Mouse (Mus musculus) hindbrain, embryonic 16.5 days (tissue): ENCODE results near the gene Stag3. TPM values are rescaled to one million over a fixed set of nuclear protein-coding genes. Genes with fewer than 3 reads are reported as not detected.

ENCODE experiments used
- ATAC-seq: fragments of 200-750 bp; cut with Nextera tagmentation; 2 replicates; pipeline ENCODE4 v1.8.0; 2017; ENCODE audit warnings: moderate TSS enrichment, moderate library complexity
- H3K27ac ChIP-seq: fragments of 300-500 bp; sonication (generic); 2 replicates; pipeline ENCODE4 v1.5.1; 2014; ENCODE audit warnings: low read depth, mild to moderate bottlenecking, control low read depth, low read length, moderate library complexity
- H3K27me3 ChIP-seq: fragments of 300-500 bp; sonication (generic); replicated peaks from 2 replicates; pipeline ENCODE4 v1.6.1; 2014; ENCODE audit warnings: low read length; ENCODE audit not compliant: control insufficient read depth, insufficient read depth
- H3K36me3 ChIP-seq: fragments of 300-500 bp; sonication (generic); 2 replicates; pipeline ENCODE4 v1.6.1; 2014; ENCODE audit warnings: mild to moderate bottlenecking, low read length, moderate library complexity, mixed read lengths; ENCODE audit not compliant: control insufficient read depth, insufficient read depth
- H3K4me1 ChIP-seq: fragments of 300-500 bp; sonication (generic); 2 replicates; pipeline ENCODE4 v1.6.1; 2014; ENCODE audit warnings: low read depth, low read length; ENCODE audit not compliant: control insufficient read depth, insufficient read depth
- H3K4me2 ChIP-seq: fragments of 300-500 bp; sonication (generic); 2 replicates; pipeline ENCODE4 v1.6.1; 2014; ENCODE audit warnings: mild to moderate bottlenecking, low read length, control low read depth, moderate library complexity
- H3K4me3 ChIP-seq: fragments of 300-500 bp; sonication (generic); 2 replicates; pipeline ENCODE4 v1.5.1; 2014; ENCODE audit warnings: mild to moderate bottlenecking, low read length, control low read depth, moderate library complexity
- H3K9ac ChIP-seq: fragments of 300-500 bp; sonication (generic); 2 replicates; pipeline ENCODE4 v1.6.1; 2014; ENCODE audit warnings: low read depth, mild to moderate bottlenecking, control low read depth, low read length, moderate library complexity
- H3K9me3 ChIP-seq: fragments of 300-500 bp; sonication (generic); 2 replicates; pipeline ENCODE4 v1.6.1; 2014; ENCODE audit warnings: mild to moderate bottlenecking, low read length, moderate library complexity; ENCODE audit not compliant: control insufficient read depth
- WGBS: fragments of 180-500 bp; shearing (Covaris S2); extraction: QIAGEN DNeasy Blood & Tissue Kit; methylation state at CpG from one replicate; pipeline ENCODE4 v1.1.7; 2014; 5-methylcytosine and 5-hydroxymethylcytosine counted together
- polyA plus RNA-seq: library from polyadenylated mRNA; unstranded; fragments of >200 nt; fragmentation: Nextera tagmentation; extraction: Ambion mirVana; gene quantifications from 2 replicates; pipeline ENCODE4 v1.2.1, GENCODE M21; 2015

Stag3 gene
- polyA plus RNA-seq, 1 experiment from 2014 or later = 10.3 TPM

GRCm38 (mm10) chr5:138299613-138300012 is 19.6 kb downstream of the Stag3 start:
- Histone ChIP-seq H3K27ac (no peak overlapping the region), H3K9me3 (no peaks in the 10 kb centered on the region), H3K36me3 (peaks cover 2% of the 10 kb centered on the region; the same call in 1 of the 2 replicates), H3K4me2 (no peak overlapping the region), H3K4me3 (no peak overlapping the region), H3K4me1 (no peaks in the 10 kb centered on the region), H3K9ac (no peak overlapping the region), H3K27me3 (no peaks in the 10 kb centered on the region)
- 90% methylated on average over 2 of the region's 2 CpGs for WGBS
- no peak for ATAC-seq

GRCm38 (mm10) chr5:138312795-138313194 is 32.8 kb downstream of the Stag3 start:
- H3K4me1 ChIP-seq = no peaks in the 10 kb centered on the region
- no peak overlapping the region for H3K4me3 ChIP-seq
- no peaks in the 10 kb centered on the region for H3K9me3 ChIP-seq
- no peak overlapping the region for H3K27ac ChIP-seq
- H3K36me3 ChIP-seq = peaks cover 3% of the 10 kb centered on the region; the same call in 1 of the 2 replicates
- WGBS = 88% methylated on average over 3 of the region's 3 CpGs
- H3K27me3 ChIP-seq = no peaks in the 10 kb centered on the region
- no peak overlapping the region for H3K4me2 ChIP-seq
- ATAC-seq = no peak
- H3K9ac ChIP-seq = no peak overlapping the region

GRCm38 (mm10) chr5:138341661-138342060 is 61.6 kb downstream of the Stag3 start, which contains the start of gene Pvrig:
TSS of gene Pvrig (plus strand) at chr5:138341961.
- Histone ChIP-seq H3K9me3 (no peaks in the 10 kb centered on the region), H3K27me3 (no peaks in the 10 kb centered on the region), H3K4me3 (no peak within 1 kb of the TSS), H3K4me1 (no peaks in the 10 kb centered on the region), H3K4me2 (no peak within 1 kb of the TSS), H3K9ac (no peak within 1 kb of the TSS), H3K27ac (no peak within 1 kb of the TSS), H3K36me3 (no peaks in the 10 kb centered on the region)
- no peak for ATAC-seq
- WGBS = 80% methylated on average over 2 of the region's 2 CpGs

- H3K27ac ChIP-seq = no peak overlapping the region
- H3K36me3 ChIP-seq = no peaks in the 10 kb centered on the region
- ATAC-seq = no peak
- no peaks in the 10 kb centered on the region for H3K9me3 ChIP-seq
- no peaks in the 10 kb centered on the region for H3K4me1 ChIP-seq
- no peak overlapping the region for H3K4me3 ChIP-seq
- H3K27me3 ChIP-seq = no peaks in the 10 kb centered on the region
- no peak overlapping the region for H3K9ac ChIP-seq
- 87% methylated on average over 3 of the region's 3 CpGs for WGBS
- H3K4me2 ChIP-seq = no peak overlapping the region
Observed at GRCm38 (mm10) chr5:138343216-138343615, 63.2 kb downstream of the Stag3 start.

Other genes starting within 250 kb of the Stag3 start
- not detected in 2 replicates for gene Smok3c, start 227.0 kb upstream of the Stag3 start, polyA plus RNA-seq
- 15.9 and 20.5 TPM in 2 replicates for gene Zkscan1, start 195.2 kb upstream of the Stag3 start, polyA plus RNA-seq
- 79.0 and 82.3 TPM in 2 replicates for gene Zscan21, start 163.3 kb upstream of the Stag3 start, polyA plus RNA-seq
- gene Zfp113, start 124.5 kb upstream of the Stag3 start, polyA plus RNA-seq = 22.7 and 22.9 TPM in 2 replicates
- 319 and 340 TPM in 2 replicates for gene Cops6, start 119.2 kb upstream of the Stag3 start, polyA plus RNA-seq
- gene Ap4m1, start 108.2 kb upstream of the Stag3 start, polyA plus RNA-seq = 20.3 and 22.9 TPM in 2 replicates
- gene Mcm7, start 107.8 kb upstream of the Stag3 start, polyA plus RNA-seq = 68.0 and 80.4 TPM in 2 replicates
- 64.7 and 75.2 TPM in 2 replicates for gene Taf6, start 92.8 kb upstream of the Stag3 start, polyA plus RNA-seq
- 28.2 and 30.3 TPM in 2 replicates for gene Cnpy4, start 92.8 kb upstream of the Stag3 start, polyA plus RNA-seq
- gene Mblac1, start 85.9 kb upstream of the Stag3 start, polyA plus RNA-seq = 12.8 and 14.5 TPM in 2 replicates
- gene Nxpe5, start 54.3 kb upstream of the Stag3 start, polyA plus RNA-seq = 0.06 TPM in 1 of 2 replicates, not detected in the other
- 107 and 120 TPM in 2 replicates for gene Lamtor4, start 24.8 kb upstream of the Stag3 start, polyA plus RNA-seq
- gene BC037034, start 16.2 kb upstream of the Stag3 start, polyA plus RNA-seq = 15.3 and 18.4 TPM in 2 replicates
- gene Gal3st4, start 7.4 kb upstream of the Stag3 start, polyA plus RNA-seq = 2.1 and 2.7 TPM in 2 replicates
- 0.04 and 0.12 TPM in 2 replicates for gene Gm43720, start 282 bp upstream of the Stag3 start, polyA plus RNA-seq
- 113 and 140 TPM in 2 replicates for gene Gpc2, start 235 bp upstream of the Stag3 start, polyA plus RNA-seq
- not detected in 2 replicates for gene Pvrig, start 61.7 kb downstream of the Stag3 start, polyA plus RNA-seq
- 52.6 and 54.1 TPM in 2 replicates for gene Zfp157, start 161.2 kb downstream of the Stag3 start, polyA plus RNA-seq